Mouse (Mus musculus): ENCODE results near the gene Ints3.

DNA sequence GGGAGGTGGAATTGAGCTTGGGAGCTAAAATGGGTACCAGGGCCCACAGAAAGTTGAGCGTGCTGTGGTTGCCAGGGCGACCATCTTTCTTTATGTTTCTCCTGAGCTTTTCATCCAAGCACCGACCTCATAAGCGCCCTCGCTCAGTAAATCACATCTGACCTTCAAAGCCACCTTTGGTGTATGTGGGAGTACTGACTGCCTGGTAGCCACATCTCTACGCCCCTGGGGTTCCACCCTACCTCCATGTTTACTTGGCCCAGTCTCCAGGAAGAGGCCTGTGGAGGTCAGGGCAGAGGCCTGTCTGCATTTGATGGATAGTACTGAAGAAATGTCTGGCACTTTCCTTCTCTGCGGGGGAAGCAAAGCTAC is 13.7 kb upstream of the Ints3 start:
- TF ChIP-seq CTCF (conservative IDR thresholded peaks at IDR 0.05; ENCODE audit: insufficient read depth, insufficient read length, low read depth, low read length): no peak
- no peak for TF ChIP-seq POLR2A (IDR thresholded peaks at IDR 0.05; ENCODE audit: low read depth, low read length)

All from kidney, adult 2 months (tissue).